13 mouse cellular contexts compared by ENCODE assay signal in genomic region chr13:60522719-60523450, GRCm38 (mm10).
A peak's percentile ranks its signal among the peaks of the same experiment; 100 is the strongest.
DNase-seq lines count a peak whose midpoint lies in the region; ATAC-seq and TF ChIP-seq lines count a peak whose summit lies in the region.
"Had no signal": no experiment of that assay in that cellular context is flagged by ENCODE, and none has a peak within 500 bp of the region (broad histone marks: within the 10 kb centered on the region; RNA-seq: fewer than 3 reads in every experiment).

No protein-coding gene starts in this region.

- no peak for TF ChIP-seq EP300 in lung, postnatal 0 days (IDR thresholded peaks at IDR 0.05)

- intact Hi-C loops in heart, postnatal 14 days (cut with DNase I) = loop anchor here (5.0 kb wide), 1 partner anchor 36 kb away; no protein-coding TSS in a partner anchor

- TF ChIP-seq POLR2A in kidney, adult 2 months (IDR thresholded peaks at IDR 0.05; ENCODE audit: low read depth, low read length) = no peak

- no peaks in the 10 kb centered on the region for H3K27me3 ChIP-seq in lung, postnatal 0 days (replicated peaks; ENCODE audit: insufficient read depth, low read length)
- no peaks in the 10 kb centered on the region for H3K27me3 ChIP-seq in kidney, adult 2 months (replicated peaks; ENCODE audit: control insufficient read depth, insufficient read depth, low read length)
- H3K27me3 ChIP-seq: hindbrain, embryonic 12.5 days had no signal

- 50% methylated on average over 8 of the region's 8 CpGs for WGBS in lung, postnatal 0 days
- WGBS in kidney, adult 2 months = 80% methylated on average over 8 of the region's 8 CpGs

- DNase-seq in lung, postnatal 0 days (ENCODE audit: low spot score) = peak; percentile 63
- DNase-seq in lung, postnatal 4 days = no peak
- peak; percentile 16 to 18 for DNase-seq in heart, postnatal 14 days
- peak; percentile 53 to 61 for DNase-seq in left cerebral cortex, adult 18-20 months (ENCODE audit: low spot score in 2 of 2)
- DNase-seq in telencephalon, adult 2 months (ENCODE audit: low read depth, low spot score) = peak; percentile 91
- DNase-seq in kidney, adult 2 months = no peak
- DNase-seq in kidney, adult 11 months = no peak
- DNase-seq: cerebellum, adult 11-12 months; kidney, postnatal 14 days; thymus, postnatal 36 days had no signal

- H3K4me3 ChIP-seq in lung, postnatal 0 days (ENCODE audit: low read depth, low read length) = no peak overlapping the region
- no peak overlapping the region for H3K4me3 ChIP-seq in kidney, adult 2 months (ENCODE audit: insufficient read depth, low read depth, low read length)
- H3K4me3 ChIP-seq: erythroblast, embryonic 14.5 days; hindbrain, embryonic 12.5 days had no signal

- no peak overlapping the region for H3K27ac ChIP-seq in lung, postnatal 0 days (ENCODE audit: low read length)
- no peak overlapping the region for H3K27ac ChIP-seq in kidney, adult 2 months (ENCODE audit: insufficient read depth, low read depth, low read length)
- H3K27ac ChIP-seq: hindbrain, embryonic 12.5 days; liver, embryonic 14.5 days had no signal

- H3K4me1 ChIP-seq in lung, postnatal 0 days (ENCODE audit: insufficient read depth, low read depth, low read length) = no peaks in the 10 kb centered on the region
- peaks cover 2% of the 10 kb centered on the region; the same call in 1 of the 2 replicates for H3K4me1 ChIP-seq in kidney, adult 2 months (ENCODE audit: control insufficient read depth, insufficient read depth, low read length)
- H3K4me1 ChIP-seq: hindbrain, embryonic 12.5 days had no signal

- no peaks in the 10 kb centered on the region for H3K9me3 ChIP-seq in lung, postnatal 0 days (ENCODE audit: low read length)
- H3K9me3 ChIP-seq: hindbrain, embryonic 12.5 days had no signal

- H3K36me3 ChIP-seq in lung, postnatal 0 days (ENCODE audit: insufficient read depth, low read length) = no peaks in the 10 kb centered on the region
- H3K36me3 ChIP-seq in kidney, adult 2 months (ENCODE audit: control insufficient read depth, insufficient read depth, low read length) = no peaks in the 10 kb centered on the region
- H3K36me3 ChIP-seq: hindbrain, embryonic 12.5 days had no signal

- peak; percentile 57 for ATAC-seq in lung, postnatal 0 days

- H3K9ac ChIP-seq in lung, postnatal 0 days (replicated peaks; ENCODE audit: low read depth) = no peak overlapping the region
- H3K9ac ChIP-seq: hindbrain, embryonic 12.5 days; liver, embryonic 14.5 days had no signal

- H3K4me2 ChIP-seq in lung, postnatal 0 days (replicated peaks; ENCODE audit: low read depth, low read length) = no peak overlapping the region
- H3K4me2 ChIP-seq: hindbrain, embryonic 12.5 days had no signal

- no peak for TF ChIP-seq CTCF in lung, postnatal 0 days (IDR thresholded peaks at IDR 0.05)
- TF ChIP-seq CTCF in kidney, adult 2 months (conservative IDR thresholded peaks at IDR 0.05; ENCODE audit: insufficient read depth, insufficient read length, low read depth, low read length) = no peak

Comparison
In these comparisons a context has a peak if more than half of its experiments do, and no peak if none do; other contexts are left out.
1. DNase-seq: peak in lung, postnatal 0 days (single experiment), heart, postnatal 14 days (2 of 2), left cerebral cortex, adult 18-20 months (2 of 2) and telencephalon, adult 2 months (single experiment); none in lung, postnatal 4 days (0 of 2), kidney, adult 2 months (single experiment) and kidney, adult 11 months (single experiment).